Mouse (Mus musculus) kidney, adult 18-20 months (tissue): Measurements from ENCODE around the gene Parva.

ENCODE experiments used
- DNase-seq: peaks from one replicate; pipeline ENCODE4 v3.0.0; 2021

Gene Parva

GRCm38 (mm10) chr7:112525465-112525864, 98.2 kb downstream of the Parva start:
- no peak for DNase-seq

GRCm38 (mm10) chr7:112526226-112526625, 98.9 kb downstream of the Parva start:
- DNase-seq, result no peak

GRCm38 (mm10) chr7:112527230-112527629, 99.9 kb downstream of the Parva start:
- peak; percentile 21 for DNase-seq

- no peak for DNase-seq
Observed at GRCm38 (mm10) chr7:112528059-112528458, 100.8 kb downstream of the Parva start.

GRCm38 (mm10) chr7:112528582-112529360, 101.5 kb downstream of the Parva start:
- DNase-seq, result peak; percentile 50

GRCm38 (mm10) chr7:112530924-112531323, 103.6 kb downstream of the Parva start:
- no peak for DNase-seq

GRCm38 (mm10) chr7:112534148-112534547, 106.8 kb downstream of the Parva start:
- DNase-seq, result no peak

GRCm38 (mm10) chr7:112535408-112535921, 108.2 kb downstream of the Parva start:
- no peak for DNase-seq

GRCm38 (mm10) chr7:112549136-112549535, 121.8 kb downstream of the Parva start:
- DNase-seq, result no peak

GRCm38 (mm10) chr7:112561504-112561903, 134.2 kb downstream of the Parva start:
- no peak for DNase-seq

GRCm38 (mm10) chr7:112567004-112567403, 139.7 kb downstream of the Parva start:
- DNase-seq, result no peak

GRCm38 (mm10) chr7:112568961-112569360, 141.7 kb downstream of the Parva start:
- no peak for DNase-seq

- DNase-seq, result no peak
Observed at GRCm38 (mm10) chr7:112581621-112582020, 154.3 kb downstream of the Parva start.

GRCm38 (mm10) chr7:112582882-112583405, 155.6 kb downstream of the Parva start:
- DNase-seq, result peak; percentile 25

- no peak for DNase-seq
Observed at GRCm38 (mm10) chr7:112587449-112587848, 160.1 kb downstream of the Parva start.

GRCm38 (mm10) chr7:112589530-112589929, 162.2 kb downstream of the Parva start:
- DNase-seq, result no peak

- DNase-seq, result no peak
Observed at GRCm38 (mm10) chr7:112593586-112593985, 166.3 kb downstream of the Parva start.

- no peak for DNase-seq
Observed at GRCm38 (mm10) chr7:112595226-112595850, 168.0 kb downstream of the Parva start.

GRCm38 (mm10) chr7:112599650-112600049, 172.3 kb downstream of the Parva start:
- no peak for DNase-seq

GRCm38 (mm10) chr7:112600163-112600562, 172.9 kb downstream of the Parva start:
- no peak for DNase-seq

- no peak for DNase-seq
Observed at GRCm38 (mm10) chr7:112602966-112603365, 175.7 kb downstream of the Parva start.

GRCm38 (mm10) chr7:112603496-112604170, 176.3 kb downstream of the Parva start:
- peak; percentile 26 for DNase-seq

- no peak for DNase-seq
Observed at GRCm38 (mm10) chr7:112604209-112604608, 176.9 kb downstream of the Parva start.
